Comparison of ENCODE assay signal across 9 mouse cellular contexts in the genomic region with DNA sequence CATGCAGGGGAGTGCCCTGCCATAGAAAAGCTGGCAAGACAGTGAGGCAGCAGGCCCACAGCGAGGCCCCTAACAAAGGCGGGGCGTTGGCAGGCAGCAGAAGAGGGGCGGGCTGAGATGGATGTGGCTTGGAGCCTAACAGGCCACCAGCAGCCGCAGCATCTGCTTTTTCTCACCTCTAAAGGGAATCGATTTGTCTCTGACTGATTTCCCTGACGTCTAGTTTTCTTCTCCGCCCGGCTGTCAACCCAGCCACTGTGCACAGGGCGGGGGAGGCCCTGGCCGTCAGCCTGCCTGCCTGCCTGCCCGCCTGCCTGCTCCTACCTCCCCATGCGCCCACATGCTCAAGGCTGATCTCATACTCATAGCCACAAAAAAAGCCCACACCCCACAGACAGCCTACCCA. TPM values are rescaled to one million over a fixed set of nuclear protein-coding genes. Genes with fewer than 3 reads are reported as not detected.
DNase-seq lines count a peak whose midpoint lies in the region; ATAC-seq and TF ChIP-seq lines count a peak whose summit lies in the region.
"Had no signal": no experiment of that assay in that cellular context is flagged by ENCODE, and none has a peak within 500 bp of the region (broad histone marks: within the 10 kb centered on the region; RNA-seq: fewer than 3 reads in every experiment).

No protein-coding gene starts in this region.

- no peaks in the 10 kb centered on the region for H3K9me3 ChIP-seq in neural tube, embryonic 11.5 days (ENCODE audit: control insufficient read depth, low read length)
- H3K9me3 ChIP-seq in embryonic facial prominence, embryonic 12.5 days, result no peaks in the 10 kb centered on the region
- no peaks in the 10 kb centered on the region for H3K9me3 ChIP-seq in midbrain, embryonic 12.5 days
- H3K9me3 ChIP-seq: liver, embryonic 13.5 days had no signal

- intact Hi-C loops in heart, postnatal 14 days (cut with DNase I), result no loop called here
- intact Hi-C loops in left cerebral cortex, adult 2 months (cut with DNase I), result loop anchor here (1.0 kb wide), 1 partner anchor 36 kb away; no protein-coding TSS in a partner anchor

- no peak for ATAC-seq in neural tube, embryonic 11.5 days (ENCODE audit: insufficient read depth, low FRiP score, low TSS enrichment)
- 0 out of 2 replicates have a peak, but pooled peaks have one; percentile 36 for ATAC-seq in embryonic facial prominence, embryonic 12.5 days (ENCODE audit: insufficient number of reproducible peaks, insufficient read depth, low FRiP score, low TSS enrichment)
- ATAC-seq in midbrain, embryonic 12.5 days (ENCODE audit: low FRiP score, low read depth), result peak; percentile 76

- no peak overlapping the region for H3K9ac ChIP-seq in neural tube, embryonic 11.5 days (ENCODE audit: low read length)
- H3K9ac ChIP-seq in embryonic facial prominence, embryonic 12.5 days, result no peak overlapping the region
- no peak overlapping the region; the same call in 1 of the 2 replicates for H3K9ac ChIP-seq in midbrain, embryonic 12.5 days (replicated peaks)
- H3K9ac ChIP-seq: liver, embryonic 13.5 days had no signal

- peak; percentile 54 for DNase-seq in neural tube, embryonic 11.5 days (ENCODE audit: low spot score)
- no peak for DNase-seq in neural tube, embryonic 10.5 days (ENCODE audit: extremely low spot score, low spot score)
- peak; percentile 42 to 51 for DNase-seq in heart, postnatal 14 days
- peak; percentile 50 to 52 for DNase-seq in left cerebral cortex, adult 2 months (ENCODE audit: extremely low spot score in 1 of 2, low spot score in 2 of 2)
- peak; percentile 46 for DNase-seq in telencephalon, adult 2 months (ENCODE audit: low read depth, low spot score)
- DNase-seq in kidney, adult 8-10 months, result no peak
- DNase-seq: liver, embryonic 13.5 days had no signal

- no peak overlapping the region; the same call in 1 of the 2 replicates for H3K27ac ChIP-seq in neural tube, embryonic 11.5 days (ENCODE audit: low read depth, low read length)
- H3K27ac ChIP-seq in embryonic facial prominence, embryonic 12.5 days, result peak overlapping the region; percentile 64; the same call in 1 of the 2 replicates
- H3K27ac ChIP-seq in left cerebral cortex, adult 2 months, result peak overlapping the region; percentile 21; the same call in 1 of the 2 replicates
- peak overlapping the region; percentile 74 for H3K27ac ChIP-seq in midbrain, embryonic 12.5 days (replicated peaks)
- H3K27ac ChIP-seq: liver, embryonic 13.5 days had no signal

- no peak overlapping the region for H3K4me2 ChIP-seq in neural tube, embryonic 11.5 days (ENCODE audit: low read depth)
- H3K4me2 ChIP-seq in embryonic facial prominence, embryonic 12.5 days (replicated peaks), result no peak overlapping the region
- no peak overlapping the region for H3K4me2 ChIP-seq in midbrain, embryonic 12.5 days (replicated peaks)
- H3K4me2 ChIP-seq: liver, embryonic 13.5 days had no signal

- no peaks in the 10 kb centered on the region for H3K36me3 ChIP-seq in neural tube, embryonic 11.5 days (ENCODE audit: control insufficient read depth, insufficient read depth, low read length)
- no peaks in the 10 kb centered on the region for H3K36me3 ChIP-seq in embryonic facial prominence, embryonic 12.5 days
- H3K36me3 ChIP-seq in midbrain, embryonic 12.5 days, result no peaks in the 10 kb centered on the region
- H3K36me3 ChIP-seq: liver, embryonic 13.5 days had no signal

- no peak for TF ChIP-seq CTCF in left cerebral cortex, adult 2 months (IDR thresholded peaks at IDR 0.05)

- H3K4me1 ChIP-seq in neural tube, embryonic 11.5 days (ENCODE audit: control insufficient read depth, insufficient read depth, low read length), result no peaks in the 10 kb centered on the region
- peaks cover 14% of the 10 kb centered on the region for H3K4me1 ChIP-seq in embryonic facial prominence, embryonic 12.5 days
- peaks cover 19% of the 10 kb centered on the region for H3K4me1 ChIP-seq in midbrain, embryonic 12.5 days

- no peak overlapping the region for H3K4me3 ChIP-seq in neural tube, embryonic 11.5 days (ENCODE audit: low read depth, low read length)
- H3K4me3 ChIP-seq in embryonic facial prominence, embryonic 12.5 days, result no peak overlapping the region
- no peak overlapping the region for H3K4me3 ChIP-seq in left cerebral cortex, adult 2 months
- H3K4me3 ChIP-seq in midbrain, embryonic 12.5 days, result no peak overlapping the region
- H3K4me3 ChIP-seq: liver, embryonic 13.5 days had no signal

- H3K27me3 ChIP-seq in neural tube, embryonic 11.5 days (ENCODE audit: control insufficient read depth, insufficient read depth, low read length), result no peaks in the 10 kb centered on the region
- H3K27me3 ChIP-seq in embryonic facial prominence, embryonic 12.5 days, result no peaks in the 10 kb centered on the region
- 0 out of 2 replicates have a peak, but pooled peaks cover 3% of the 10 kb centered on the region for H3K27me3 ChIP-seq in midbrain, embryonic 12.5 days

- 48% methylated on average over 13 of the region's 13 CpGs for WGBS in neural tube, embryonic 11.5 days
- WGBS in embryonic facial prominence, embryonic 12.5 days, result 47% methylated on average over 13 of the region's 13 CpGs
- 58% methylated on average over 13 of the region's 13 CpGs for WGBS in midbrain, embryonic 12.5 days

RNA-seq across cellular contexts. Expression of a gene that starts 37.4 kb away (rescaled TPM):
- polyA plus RNA-seq in neural tube, embryonic 11.5 days (2014; fragmentation: Nextera tagmentation; extraction: Ambion mirVana), result 57.4 and 60.2 TPM in 2 replicates
- 43.8 and 46.3 TPM in 2 replicates for polyA plus RNA-seq in embryonic facial prominence, embryonic 12.5 days (2016; fragmentation: Nextera tagmentation; extraction: Ambion mirVana)
- total RNA-seq in heart, postnatal 14 days (2021), result 10 to 100 TPM; 53.9 to 59.4 TPM
- total RNA-seq in left cerebral cortex, adult 2 months (2021), result 100 to 1,000 TPM; 106 to 107 TPM
- 79.4 and 82.5 TPM in 2 replicates for polyA plus RNA-seq in midbrain, embryonic 12.5 days (2016; fragmentation: Nextera tagmentation; extraction: Ambion mirVana)

Comparison
In these comparisons a context has a peak if more than half of its experiments do, and no peak if none do; other contexts are left out.
1. DNase-seq: peak in neural tube, embryonic 11.5 days (single experiment), heart, postnatal 14 days (2 of 2), left cerebral cortex, adult 2 months (2 of 2) and telencephalon, adult 2 months (single experiment); none in neural tube, embryonic 10.5 days (single experiment) and kidney, adult 8-10 months (0 of 2).